Mouse (Mus musculus) inflammation-experienced regulatory T-cells, adult 16 weeks (primary cell): Measurements from ENCODE around the gene Cd22. TPM values are rescaled to one million over a fixed set of nuclear protein-coding genes. Genes with fewer than 3 reads are reported as not detected.

ENCODE experiments used
- polyA plus RNA-seq: library from polyadenylated mRNA; unstranded; fragments of 100-300 nt; shearing (Covaris generic); gene quantifications from one replicate; pipeline ENCODE4 v1.2.1, GENCODE M21; 2017

The Cd22 gene
- polyA plus RNA-seq, result 24.5 TPM

DNA sequence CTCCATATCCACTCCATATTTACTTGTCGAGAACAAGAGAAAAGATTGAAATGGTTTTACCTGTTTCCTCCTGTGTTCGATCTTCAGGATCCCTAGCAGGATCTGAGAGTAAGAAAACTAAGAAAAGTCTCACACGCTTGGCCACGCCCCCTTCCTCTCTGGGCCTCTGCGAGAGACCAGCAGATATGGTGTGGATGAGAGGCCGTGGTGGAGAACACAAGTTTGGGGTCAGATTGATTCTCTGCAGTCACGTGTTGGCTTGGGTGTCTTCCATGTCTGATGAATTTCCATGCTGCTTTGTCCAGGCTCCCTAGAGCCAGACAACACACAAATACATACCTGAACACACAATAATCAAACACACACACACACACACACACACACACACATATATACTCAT lies at the start of gene Cd22:
Gene Cd22 (minus strand): TSS at position 167 of the 400 bp plus-strand sequence.

GRCm38 (mm10) chr7:30924581-30924980 lies 44.4 kb upstream of the Cd22 start, which contains the start of gene Hamp2:
Gene Hamp2 (minus strand): TSS chr7:30924681.

DNA sequence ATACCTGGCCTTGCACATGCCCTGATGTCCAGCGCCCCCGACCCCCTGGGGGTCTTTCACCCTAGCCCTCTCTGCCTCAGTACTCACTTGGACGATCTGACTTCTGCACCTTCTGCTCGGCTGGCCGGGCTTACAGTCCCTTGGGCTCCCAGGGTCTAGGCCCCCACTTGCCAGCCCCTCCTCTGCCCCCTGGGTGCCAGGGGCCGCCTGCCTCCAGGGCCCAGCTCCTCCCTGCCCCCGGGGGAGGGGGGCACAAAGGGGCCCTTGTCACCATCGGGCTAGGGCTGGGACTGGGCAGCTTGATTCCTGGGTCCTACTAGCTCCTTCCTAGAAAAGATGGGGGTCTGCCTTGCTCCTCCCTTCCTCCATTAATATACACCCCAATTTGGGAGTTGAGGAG lies 34.6 kb upstream of the Cd22 start, which contains the start of gene Mag:
Gene Mag (minus strand): TSS at position 142 of the 400 bp plus-strand sequence.

GRCm38 (mm10) chr7:30861464-30861863 lies 18.7 kb downstream of the Cd22 start, which contains the start of gene Ffar1:
Gene Ffar1 (minus strand): TSS chr7:30861564.

GRCm38 (mm10) chr7:30856078-30856477 lies 24.1 kb downstream of the Cd22 start, which contains the start of gene Ffar3:
Gene Ffar3 (minus strand): TSS chr7:30856178.

GRCm38 (mm10) chr7:30823675-30824074 lies 56.5 kb downstream of the Cd22 start, which contains the start of gene Ffar2:
Gene Ffar2 (minus strand): TSS chr7:30823775.

Other genes with a start within 250 kb of the Cd22 start
- not detected for gene Etv2, start 244.5 kb downstream of the Cd22 start, polyA plus RNA-seq
- gene Rbm42, start 230.0 kb downstream of the Cd22 start, polyA plus RNA-seq, result 224 TPM
- 41.2 TPM for gene Haus5, start 215.3 kb downstream of the Cd22 start, polyA plus RNA-seq
- not detected for gene Pmis2, start 208.7 kb downstream of the Cd22 start, polyA plus RNA-seq
- gene 2200002J24Rik, start 181.4 kb downstream of the Cd22 start, polyA plus RNA-seq, result not detected
- not detected for gene Atp4a, start 168.1 kb downstream of the Cd22 start, polyA plus RNA-seq
- gene Tmem147, start 150.8 kb downstream of the Cd22 start, polyA plus RNA-seq, result 117 TPM
- 0.37 TPM for gene Gapdhs, start 136.7 kb downstream of the Cd22 start, polyA plus RNA-seq
- gene Sbsn, start 128.9 kb downstream of the Cd22 start, polyA plus RNA-seq, result 1.3 TPM
- not detected for gene Dmkn, start 116.6 kb downstream of the Cd22 start, polyA plus RNA-seq
- gene Krtdap, start 92.4 kb downstream of the Cd22 start, polyA plus RNA-seq, result not detected
- gene Ffar2, start 56.6 kb downstream of the Cd22 start, polyA plus RNA-seq, result not detected
- not detected for gene Ffar3, start 24.2 kb downstream of the Cd22 start, polyA plus RNA-seq
- 0.24 TPM for gene Ffar1, start 18.8 kb downstream of the Cd22 start, polyA plus RNA-seq
- 0.12 TPM for gene Mag, start 34.5 kb upstream of the Cd22 start, polyA plus RNA-seq
- gene Hamp2, start 44.3 kb upstream of the Cd22 start, polyA plus RNA-seq, result not detected
- not detected for gene Hamp, start 63.7 kb upstream of the Cd22 start, polyA plus RNA-seq
- 10.4 TPM for gene Usf2, start 76.5 kb upstream of the Cd22 start, polyA plus RNA-seq
- 8.0 TPM for gene Lsr, start 93.1 kb upstream of the Cd22 start, polyA plus RNA-seq
- 1.4 TPM for gene Fam187b, start 93.4 kb upstream of the Cd22 start, polyA plus RNA-seq
- gene Fxyd5, start 162.1 kb upstream of the Cd22 start, polyA plus RNA-seq, result 1,750 TPM
- not detected for gene Fxyd7, start 171.1 kb upstream of the Cd22 start, polyA plus RNA-seq
- gene Fxyd1, start 176.9 kb upstream of the Cd22 start, polyA plus RNA-seq, result not detected
- not detected for gene Lgi4, start 179.0 kb upstream of the Cd22 start, polyA plus RNA-seq
- not detected for gene Fxyd3, start 196.4 kb upstream of the Cd22 start, polyA plus RNA-seq
- 15.9 TPM for gene Hpn, start 234.9 kb upstream of the Cd22 start, polyA plus RNA-seq
- not detected for gene Scn1b, start 246.7 kb upstream of the Cd22 start, polyA plus RNA-seq